Mouse (Mus musculus) lung, adult 2 months (tissue): ENCODE data around the gene Uckl1.

Experiments
- CTCF ChIP-seq: fragments of 200-500 bp; IDR thresholded peaks from 2 replicates; pipeline ENCODE4 v1.5.1; 2011; ENCODE audit warnings: mild to moderate bottlenecking, low read length, control low read depth; ENCODE audit not compliant: insufficient read depth
- POLR2A ChIP-seq: fragments of 200-500 bp; IDR thresholded peaks from 2 replicates; pipeline ENCODE4 v1.6.1; 2011; ENCODE audit warnings: low read depth, mild to moderate bottlenecking, control low read depth, low read length, borderline replicate concordance; ENCODE audit errors: extremely low read depth

GRCm38 (mm10) chr2:181577126-181577525, 7.6 kb downstream of the Uckl1 start:
- TF ChIP-seq CTCF (no peak), POLR2A (no peak)
